Mouse (Mus musculus) G1E-ER4 (cell line): ENCODE measurements around the gene B4galt5. TPM values are rescaled to one million over a fixed set of nuclear protein-coding genes. Genes with fewer than 3 reads are reported as not detected.

Experiments
- GATA1 ChIP-seq: IDR thresholded peaks from one replicate; pipeline ENCODE4 v1.8.0; 2012; ENCODE audit warnings: low read length, inconsistent platforms
- polyA plus RNA-seq: library from polyadenylated mRNA; stranded (reverse); fragments of >175 nt; gene quantifications from 2 replicates; pipeline ENCODE4 v1.2.3, GENCODE M21; 2012

Gene B4galt5
- polyA plus RNA-seq, 1 experiment = not detected

DNA sequence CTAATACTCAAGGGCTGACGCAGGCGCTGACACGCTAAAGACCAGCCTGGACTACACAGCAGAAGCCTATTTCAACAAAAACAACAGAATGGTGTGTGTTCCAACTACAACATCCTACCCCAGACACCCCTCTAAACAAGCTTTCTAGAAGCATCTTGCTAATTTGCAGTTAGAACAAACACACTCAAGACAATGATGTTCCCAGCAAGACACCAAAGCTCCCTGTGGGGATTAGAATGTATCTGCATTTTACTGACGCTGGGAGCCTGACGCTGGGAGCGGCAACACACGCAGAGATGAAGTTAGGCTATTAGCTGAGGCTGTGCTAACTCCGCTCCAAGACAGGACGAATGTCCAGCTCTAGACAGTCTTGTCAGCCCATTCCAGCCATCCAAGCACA is 22.4 kb downstream of the B4galt5 start:
- TF ChIP-seq GATA1 = no peak

DNA sequence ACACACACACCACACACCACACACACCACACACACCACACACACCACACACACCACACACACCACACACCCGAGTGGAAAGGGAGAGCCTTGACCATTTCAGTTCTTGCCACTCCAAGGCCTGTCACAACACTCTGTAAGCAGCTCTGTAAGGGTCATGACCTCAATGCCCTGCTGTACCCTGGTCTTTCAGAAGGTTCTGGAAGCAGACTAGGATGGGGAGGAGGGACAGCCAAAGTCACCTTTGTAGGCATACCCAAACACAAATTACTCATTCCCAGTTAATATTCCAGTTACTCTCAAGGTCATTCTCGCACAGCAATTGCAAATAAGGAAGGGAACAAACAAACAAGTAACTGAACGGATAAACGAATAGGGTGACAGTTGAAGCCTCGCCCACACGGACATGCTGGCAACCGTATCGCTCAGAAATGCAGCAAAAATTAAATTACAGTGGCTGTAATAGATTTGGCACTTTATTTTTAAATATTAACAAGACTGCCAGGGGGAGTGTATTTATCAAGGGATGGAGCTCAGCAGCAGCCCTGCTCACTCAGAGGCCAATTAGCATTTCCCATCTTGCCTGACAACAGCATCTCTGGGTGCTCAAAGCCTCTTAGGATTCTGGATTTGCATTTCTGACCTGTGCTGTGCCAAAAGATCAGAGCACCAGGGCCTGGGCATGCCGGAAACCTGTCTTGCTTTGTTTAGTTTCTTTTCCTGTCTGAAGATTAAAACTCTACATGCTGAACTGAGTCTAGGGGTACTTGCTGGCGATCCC is 24.6 kb downstream of the B4galt5 start:
- TF ChIP-seq GATA1 = no peak

GRCm38 (mm10) chr2:167323116-167323515 is 25.9 kb downstream of the B4galt5 start:
- no peak for TF ChIP-seq GATA1

- no peak for TF ChIP-seq GATA1
These were observed 27.6 kb downstream of the B4galt5 start for GRCm38 (mm10) chr2:167321372-167321771.

DNA sequence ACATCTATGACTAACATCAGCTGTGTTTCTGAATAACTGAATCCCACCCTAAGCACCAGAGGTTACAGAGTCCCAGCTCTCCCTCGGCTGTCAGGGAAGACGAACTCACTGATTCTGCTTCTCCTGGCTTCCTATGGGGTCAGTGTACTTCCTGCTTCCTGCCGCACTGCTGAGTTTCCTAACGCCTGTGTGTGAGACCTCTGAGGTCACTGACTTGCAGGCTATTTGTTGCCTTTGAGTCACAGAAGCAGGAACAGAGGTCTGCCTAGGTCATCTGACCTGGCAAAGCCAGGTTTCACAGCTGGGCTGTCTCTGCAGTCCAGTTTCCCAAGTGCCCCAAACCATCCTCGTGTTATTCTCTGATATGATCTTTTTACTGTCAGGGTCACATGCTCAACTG is 30.0 kb downstream of the B4galt5 start:
- no peak for TF ChIP-seq GATA1

GRCm38 (mm10) chr2:167316724-167317187 is 32.2 kb downstream of the B4galt5 start:
- no peak for TF ChIP-seq GATA1

DNA sequence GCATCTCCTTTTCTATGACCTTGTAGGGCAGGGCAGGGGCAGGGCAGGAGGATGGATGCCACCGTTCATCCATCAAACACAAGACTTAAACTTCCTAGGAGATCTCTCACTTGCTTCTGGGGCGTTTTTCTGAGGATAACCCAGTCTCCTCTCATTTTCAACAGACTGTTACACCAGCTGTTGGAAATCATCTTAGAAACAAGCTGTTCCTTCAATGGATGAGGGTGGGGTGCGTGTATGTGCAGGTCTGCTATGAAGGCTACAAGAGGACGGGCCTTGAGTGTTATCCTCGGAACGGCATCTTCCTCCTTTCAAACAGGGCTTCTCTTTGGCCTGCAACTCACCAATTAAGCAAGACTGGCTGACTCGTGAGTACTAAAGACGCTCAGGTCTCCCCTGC is 34.5 kb downstream of the B4galt5 start:
- TF ChIP-seq GATA1 = no peak

DNA sequence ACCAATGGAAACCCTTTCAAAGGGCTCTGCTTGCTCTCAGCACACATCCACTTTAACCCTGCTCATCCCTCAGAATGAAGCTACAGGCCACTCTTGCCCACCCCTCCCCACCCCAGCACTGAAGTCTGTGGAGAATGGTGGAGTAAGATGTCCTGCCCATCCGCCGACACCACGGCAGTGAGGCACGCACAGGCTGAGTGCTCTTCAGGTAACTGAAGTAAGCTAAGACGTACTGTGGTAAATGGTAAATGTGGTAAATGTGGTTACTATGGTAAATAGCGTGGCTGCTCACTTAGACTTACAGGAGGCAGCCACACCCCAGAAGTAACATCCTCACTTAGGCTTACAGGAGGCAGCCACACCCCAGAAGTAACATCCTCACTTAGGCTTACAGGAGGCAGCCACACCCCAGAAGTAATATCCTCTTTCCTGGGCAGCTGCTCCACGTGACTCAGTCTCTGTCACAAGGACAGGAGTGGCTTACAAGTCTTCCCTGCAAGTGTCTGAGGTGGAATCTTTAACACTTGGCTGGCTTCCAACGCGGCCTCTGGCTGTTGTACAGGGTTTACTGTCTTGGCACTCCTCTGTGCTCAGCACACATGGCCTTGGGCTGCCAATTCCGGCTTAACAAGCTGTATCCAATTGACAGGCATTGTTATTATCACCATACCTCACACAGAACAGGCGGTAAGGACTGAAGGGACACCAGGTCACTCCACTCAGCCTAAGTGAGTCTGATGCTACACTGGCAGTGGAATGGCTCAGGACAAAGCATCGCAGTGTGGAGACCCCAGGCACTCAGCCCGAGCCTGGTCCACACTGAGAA is 35.3 kb downstream of the B4galt5 start:
- no peak for TF ChIP-seq GATA1

DNA sequence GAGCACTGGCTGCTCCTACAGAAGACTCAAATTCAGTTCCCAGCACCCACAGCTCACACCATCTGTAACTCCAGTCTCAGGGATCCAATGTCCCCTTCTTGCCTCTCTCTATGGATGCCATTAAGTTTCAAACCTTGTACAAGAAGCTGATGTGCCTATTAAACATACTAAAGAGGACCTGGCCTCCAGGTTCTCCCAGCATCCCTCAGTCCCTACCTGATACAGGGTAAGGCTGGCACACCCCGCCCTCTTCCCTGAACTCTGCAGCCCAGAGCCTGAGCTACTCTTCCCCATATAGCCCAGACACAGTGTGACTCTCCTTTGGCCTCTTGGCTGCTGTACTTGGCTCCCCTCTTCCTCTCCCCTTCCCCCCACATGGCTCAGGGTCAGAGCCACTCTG is 38.9 kb downstream of the B4galt5 start:
- TF ChIP-seq GATA1 = no peak

- no peak for TF ChIP-seq GATA1
These were observed 39.7 kb downstream of the B4galt5 start for GRCm38 (mm10) chr2:167309286-167309685.

- TF ChIP-seq GATA1 = no peak
These were observed 41.3 kb downstream of the B4galt5 start for GRCm38 (mm10) chr2:167307716-167308115.

DNA sequence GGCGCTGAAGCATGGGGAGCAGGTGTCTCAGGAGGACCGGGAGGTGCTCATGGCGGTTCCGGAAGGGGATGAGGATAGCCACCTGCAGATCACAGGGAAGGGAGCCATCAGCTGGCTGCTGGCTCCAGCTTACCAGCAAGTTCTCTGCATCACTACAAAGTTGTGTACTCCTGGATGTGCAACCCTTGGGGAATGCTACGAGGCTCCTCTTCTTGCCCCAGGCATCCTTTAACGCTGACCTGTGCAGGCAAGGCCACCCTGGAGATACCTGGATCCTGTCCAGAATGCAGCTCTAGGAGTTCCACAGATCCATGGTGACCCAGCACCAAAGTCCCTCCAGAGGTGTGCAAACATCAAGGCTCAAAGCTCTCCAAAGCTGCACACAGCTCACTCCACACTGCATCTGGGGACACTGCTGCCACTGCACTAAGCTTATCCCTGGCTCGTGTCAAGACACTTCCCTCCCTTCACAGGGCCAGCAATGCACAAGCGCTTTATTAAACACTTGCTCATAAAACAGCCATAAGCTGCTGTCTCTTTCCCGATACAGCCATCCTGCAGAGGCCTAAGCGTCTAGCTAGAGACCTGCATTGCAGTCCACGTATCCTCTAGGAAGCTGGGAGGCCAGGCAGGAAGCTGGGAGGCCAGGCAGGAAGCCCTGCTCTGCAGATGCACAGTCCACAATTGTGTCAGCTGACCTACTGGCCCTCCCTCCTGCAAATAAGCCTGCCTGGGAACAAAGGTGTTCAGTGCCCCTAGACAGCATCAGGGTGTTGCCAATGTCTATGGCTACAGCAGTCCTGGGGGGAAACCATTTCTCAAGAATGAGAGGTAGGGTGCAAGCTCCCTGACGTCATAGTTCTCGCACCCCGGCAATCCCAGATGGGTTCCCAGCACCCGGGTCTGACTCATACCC is 42.1 kb downstream of the B4galt5 start:
- TF ChIP-seq GATA1 = no peak

DNA sequence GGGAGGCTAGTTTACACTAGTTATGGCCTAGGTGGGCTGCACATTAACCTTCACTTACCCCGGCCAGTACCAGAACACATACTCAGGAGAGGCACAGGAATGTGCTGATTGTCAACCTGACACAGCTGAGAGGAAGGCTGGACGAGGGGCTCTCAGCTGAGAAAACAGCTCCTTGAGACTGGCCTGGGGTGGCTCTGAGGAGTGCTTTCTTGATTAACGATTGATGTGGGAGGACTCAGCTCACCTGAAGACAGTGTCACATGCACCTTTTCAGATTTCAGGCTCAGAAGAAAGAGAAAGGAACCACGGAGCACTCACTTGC is 42.7 kb downstream of the B4galt5 start:
- TF ChIP-seq GATA1 = no peak

DNA sequence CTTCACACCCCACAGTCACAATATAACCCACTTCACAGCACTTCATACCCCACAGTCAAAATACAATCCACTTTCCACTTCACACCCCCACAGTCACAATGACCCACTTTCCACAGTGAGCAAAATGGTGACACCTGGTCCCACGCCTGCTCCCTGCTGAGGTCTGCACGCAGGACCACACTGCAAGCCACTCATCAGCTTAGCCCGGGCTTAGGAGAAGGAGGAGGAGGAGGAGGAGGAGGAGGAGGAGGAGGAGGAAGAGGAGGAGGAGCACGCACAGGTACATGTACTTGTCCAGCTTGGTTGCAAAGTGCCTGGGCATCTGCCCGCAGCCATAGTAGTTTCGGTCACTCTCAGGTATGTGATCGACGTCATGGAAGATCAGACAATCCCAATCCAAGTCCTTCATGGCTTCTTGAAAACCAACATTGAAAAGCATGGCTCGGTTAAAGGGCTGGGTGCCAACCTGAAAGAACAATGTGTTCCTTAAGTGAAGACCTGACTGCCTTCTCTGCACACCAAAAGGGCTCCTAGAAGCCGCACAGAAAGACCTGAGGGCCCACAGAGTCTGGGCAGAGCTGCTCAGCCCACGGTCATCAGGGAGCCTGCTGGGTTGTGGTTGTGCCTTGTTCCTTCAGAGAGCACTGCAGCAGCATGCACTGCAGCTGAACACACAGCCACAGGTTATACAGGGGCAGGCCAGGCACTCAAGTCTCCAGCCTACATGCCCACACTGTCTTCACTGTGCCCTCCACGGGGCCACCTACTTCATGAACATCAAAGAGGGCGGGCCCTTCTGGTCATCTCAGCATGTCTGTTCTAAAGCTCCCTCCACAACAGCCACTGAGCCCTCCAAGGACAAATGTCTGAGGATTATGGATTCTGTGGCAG is 43.4 kb downstream of the B4galt5 start:
- TF ChIP-seq GATA1 = no peak
